Mouse (Mus musculus) cerebellum, adult 2 months (tissue): ENCODE data around the gene Mtmr10. TPM values are rescaled to one million over a fixed set of nuclear protein-coding genes. Genes with fewer than 3 reads are reported as not detected.

Source experiments
- DNase-seq, 2 experiments: peaks; one replicate each; pipeline ENCODE4 v3.0.0; 2021
- H3K27ac ChIP-seq: fragments of 200-500 bp; 2 replicates; pipeline ENCODE4 v1.5.1; 2012; ENCODE audit warnings: low read length, control low read depth, inconsistent platforms; ENCODE audit not compliant: insufficient read depth
- H3K27me3 ChIP-seq: fragments of 200-500 bp; 2 replicates; pipeline ENCODE4 v1.6.1; 2012; ENCODE audit warnings: inconsistent platforms, mild to moderate bottlenecking, low read length, moderate library complexity; ENCODE audit not compliant: control insufficient read depth, insufficient read depth
- H3K4me1 ChIP-seq: fragments of 200-500 bp; 2 replicates; pipeline ENCODE4 v1.6.1; 2011; ENCODE audit warnings: low read length; ENCODE audit not compliant: control insufficient read depth, insufficient read depth
- H3K4me3 ChIP-seq: fragments of 200-500 bp; replicated peaks from 2 replicates; pipeline ENCODE3; 2011; ENCODE audit warnings: mild to moderate bottlenecking, low read depth, low read length, control low read depth; ENCODE audit not compliant: insufficient read depth
- CTCF ChIP-seq: fragments of 200-500 bp; IDR thresholded peaks from 2 replicates; pipeline ENCODE4 v1.5.1; 2011; ENCODE audit warnings: low read depth, mild to moderate bottlenecking, control low read depth, low read length, moderate library complexity, borderline replicate concordance; ENCODE audit not compliant: insufficient read depth
- POLR2A ChIP-seq: fragments of 200-500 bp; IDR thresholded peaks from 2 replicates; pipeline ENCODE4 v1.6.1; 2011; ENCODE audit warnings: low read length, control low read depth, borderline replicate concordance; ENCODE audit not compliant: insufficient read depth
- WGBS: fragments of 180-500 bp; shearing (Covaris S2); methylation state at CpG from one replicate; pipeline ENCODE4 v1.1.7; 2018; 5-methylcytosine and 5-hydroxymethylcytosine counted together
- polyA plus RNA-seq: library from polyadenylated mRNA; depleted of rRNA; stranded (reverse); fragments of >200 nt; gene quantifications from 2 replicates; pipeline ENCODE4 v1.2.3, GENCODE M21; 2012; rRNA removed

Gene Mtmr10
- 15.4 and 16.5 TPM in 2 replicates for polyA plus RNA-seq

DNA sequence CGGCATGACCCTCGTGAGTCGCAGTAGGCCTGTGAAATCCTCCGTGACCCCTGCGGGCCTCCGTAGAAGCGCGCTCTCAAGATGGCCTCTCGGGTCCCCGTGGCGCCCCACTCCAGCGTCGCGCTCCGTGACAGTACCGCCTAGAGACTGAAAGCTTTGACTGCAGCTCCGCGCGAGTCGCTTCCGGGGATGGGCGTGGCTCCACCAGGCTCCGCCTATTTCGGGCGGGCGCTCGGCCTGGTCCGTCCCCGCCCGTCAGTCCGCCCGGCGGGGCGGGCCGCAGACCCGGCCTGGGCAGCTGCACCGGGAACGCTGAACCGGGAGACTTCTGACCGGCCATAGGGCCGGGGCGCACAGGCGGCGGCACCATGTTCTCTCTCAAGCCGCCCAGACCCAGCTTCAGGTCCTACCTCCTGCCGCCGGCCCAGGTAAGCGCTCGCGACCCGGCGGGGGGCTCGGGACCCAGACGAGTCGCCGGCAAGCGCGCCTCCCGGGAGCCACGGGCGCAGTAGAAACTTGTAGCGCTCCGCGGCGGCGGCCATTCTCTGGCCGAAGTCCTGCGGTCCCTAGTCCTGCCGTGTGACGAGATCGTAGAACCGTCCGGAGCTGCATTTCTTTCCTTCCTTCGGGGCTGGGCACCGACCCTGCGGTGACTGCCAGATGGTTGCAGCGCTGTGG, at the start of gene Mtmr10:
Gene Mtmr10, plus strand, starts transcription at position 240 of the 678 bp plus-strand sequence.
- WGBS: under 1% methylated on average over 77 of the region's 77 CpGs
- Histone ChIP-seq H3K27ac (peak within 1 kb of the TSS; percentile 44), H3K27me3 (no peaks in the 10 kb centered on the region), H3K4me3 (peak within 1 kb of the TSS; percentile 78), H3K4me1 (peaks cover 14% of the 10 kb centered on the region)
- DNase-seq: peak; percentile 98
- TF ChIP-seq CTCF: peak; percentile 26; the same call in 1 of the 2 replicates
- TF ChIP-seq POLR2A: peak; percentile 51; the same call in 1 of the 2 replicates

- Histone ChIP-seq H3K27ac (no peak overlapping the region), H3K4me1 (no peaks in the 10 kb centered on the region), H3K4me3 (no peak overlapping the region), H3K27me3 (no peaks in the 10 kb centered on the region)
- DNase-seq: no peak
- TF ChIP-seq POLR2A (no peak), CTCF (no peak)
- 81% methylated on average over 8 of the region's 8 CpGs for WGBS
These were observed 49.7 kb upstream of the Mtmr10 start for GRCm38 (mm10) chr7:64237747-64238146.

DNA sequence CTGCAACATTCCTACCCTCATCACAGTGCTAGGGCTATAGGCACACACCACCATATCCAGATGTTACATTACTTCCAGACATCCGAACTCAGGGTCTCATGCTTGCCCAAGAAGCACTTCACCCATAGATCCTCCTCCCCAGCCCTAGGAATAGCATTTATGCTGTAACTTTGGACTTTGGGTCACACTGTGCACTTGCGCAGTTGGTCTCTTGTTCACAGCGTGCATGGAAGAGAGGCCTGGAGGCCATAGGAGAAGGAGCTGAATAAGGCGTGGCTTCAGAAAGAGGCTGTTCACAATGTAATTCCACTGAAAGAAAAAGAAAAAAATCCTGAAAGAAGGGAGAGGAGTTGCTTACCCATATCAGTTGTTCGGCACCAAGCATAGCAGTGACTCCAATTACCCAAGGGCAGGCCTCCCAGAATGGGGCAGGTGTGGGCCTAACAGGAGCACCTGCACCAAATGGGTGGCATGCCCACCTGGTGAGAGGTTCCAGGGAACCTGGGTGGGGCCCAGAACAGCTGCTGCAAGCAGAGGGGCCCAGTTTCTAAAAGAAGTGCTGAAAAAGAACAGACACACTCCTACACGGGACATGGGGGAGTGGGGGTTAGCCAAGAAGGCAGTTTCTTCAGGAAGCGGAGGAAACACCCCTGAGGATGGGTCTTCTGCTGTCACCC, 48.9 kb upstream of the Mtmr10 start:
- 94% methylated on average over 7 of the region's 7 CpGs for WGBS
- TF ChIP-seq POLR2A (no peak), CTCF (no peak)

DNA sequence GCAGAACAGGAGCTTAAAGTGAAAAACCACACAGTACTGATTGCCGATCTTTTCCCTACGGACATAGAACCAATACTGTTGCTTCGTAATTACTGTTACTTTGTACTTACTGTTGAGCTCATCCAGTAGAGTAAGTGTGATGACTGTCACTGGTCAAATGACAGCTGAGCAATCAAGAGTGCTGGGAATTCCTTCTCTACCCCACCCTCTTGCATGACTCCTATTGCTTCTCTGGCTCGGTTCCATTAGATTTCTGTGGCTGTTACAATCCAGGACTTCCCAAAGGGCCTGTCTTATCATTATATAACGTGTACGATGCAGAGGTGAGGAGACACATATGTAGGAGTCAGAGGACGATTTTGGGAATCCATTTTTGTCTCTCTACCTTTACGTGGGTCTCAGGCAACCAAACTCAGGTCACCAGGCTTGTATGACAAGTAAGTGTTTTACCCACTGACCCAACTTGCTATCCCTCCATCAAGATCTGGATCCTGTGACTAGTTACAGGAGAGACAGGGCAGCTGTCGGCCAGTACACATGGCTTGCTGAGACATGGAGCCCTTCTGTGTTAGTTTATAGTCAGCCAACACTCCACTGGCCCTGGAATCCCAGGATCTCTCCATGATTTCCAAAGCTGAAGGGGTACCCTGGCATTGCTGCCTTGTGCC, 48.2 kb upstream of the Mtmr10 start:
- TF ChIP-seq CTCF: no peak
- TF ChIP-seq POLR2A: no peak
- WGBS: 67% methylated on average over 9 of the region's 9 CpGs

More for the DNA sequence above, 48.9 kb upstream of the Mtmr10 start:
- H3K4me3 ChIP-seq: no peak overlapping the region
- DNase-seq: no peak
- H3K27ac ChIP-seq: no peak overlapping the region
- no peaks in the 10 kb centered on the region for H3K4me1 ChIP-seq
- no peaks in the 10 kb centered on the region for H3K27me3 ChIP-seq

GRCm38 (mm10) chr7:64239806-64240315, 47.6 kb upstream of the Mtmr10 start:
- Histone ChIP-seq H3K27me3 (no peaks in the 10 kb centered on the region), H3K4me1 (no peaks in the 10 kb centered on the region), H3K27ac (no peak overlapping the region), H3K4me3 (no peak overlapping the region)
- WGBS: 18% methylated on average over 4 of the region's 4 CpGs
- TF ChIP-seq CTCF (no peak), POLR2A (no peak)
- peak in 1 of 2 experiments; percentile 47 for DNase-seq

More for the DNA sequence above, 48.2 kb upstream of the Mtmr10 start:
- no peak overlapping the region for H3K4me3 ChIP-seq
- DNase-seq: no peak
- no peaks in the 10 kb centered on the region for H3K27me3 ChIP-seq
- no peak overlapping the region for H3K27ac ChIP-seq
- H3K4me1 ChIP-seq: no peaks in the 10 kb centered on the region

DNA sequence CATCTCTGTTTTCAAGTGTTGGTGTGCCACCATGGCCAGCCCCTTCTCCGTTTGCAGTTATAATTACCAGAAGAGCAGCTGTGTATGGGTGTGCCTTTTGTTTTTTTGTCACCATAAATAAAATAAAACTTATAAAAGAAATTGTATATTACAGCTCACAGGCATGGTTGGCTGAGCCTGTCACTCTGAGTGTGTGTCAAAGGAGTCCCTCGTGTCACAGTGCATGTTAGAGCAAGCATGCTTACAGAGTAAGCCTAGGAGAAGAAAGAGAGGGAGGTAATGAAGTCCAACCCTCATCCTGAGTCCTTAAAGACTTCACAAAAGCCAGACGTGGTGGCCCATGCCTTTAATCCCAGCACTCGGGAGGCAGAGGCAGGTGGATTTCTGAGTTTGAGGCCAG, 45.0 kb upstream of the Mtmr10 start:
- no peak overlapping the region for H3K27ac ChIP-seq
- no peak overlapping the region for H3K4me3 ChIP-seq
- no peak for TF ChIP-seq POLR2A
- TF ChIP-seq CTCF: no peak
- no peaks in the 10 kb centered on the region for H3K4me1 ChIP-seq
- H3K27me3 ChIP-seq: no peaks in the 10 kb centered on the region
- WGBS: 72% methylated on average over 4 of the region's 4 CpGs
- DNase-seq: no peak

DNA sequence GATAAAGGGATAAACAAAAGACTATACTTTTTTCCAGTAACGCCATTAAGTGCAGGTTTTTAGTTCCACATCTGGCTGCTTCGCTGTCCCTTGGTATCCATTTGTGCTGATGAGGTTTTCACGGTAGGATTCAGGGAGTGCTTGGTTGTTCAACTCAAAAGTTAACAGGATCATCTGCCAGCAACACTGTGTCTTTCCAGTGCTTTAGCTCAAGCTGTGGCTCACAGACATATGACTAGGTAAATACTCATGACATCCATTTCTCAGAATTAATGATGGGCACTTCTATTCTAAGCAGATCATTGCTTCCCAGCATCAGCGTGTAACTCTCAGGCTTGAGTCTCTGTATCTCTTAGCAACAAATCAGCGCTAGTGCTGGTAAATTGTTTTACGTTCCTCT, 43.1 kb upstream of the Mtmr10 start:
- TF ChIP-seq POLR2A (no peak), CTCF (no peak)
- H3K4me3 ChIP-seq: no peak overlapping the region
- WGBS: 90% methylated on average over 6 of the region's 6 CpGs
- H3K27me3 ChIP-seq: no peaks in the 10 kb centered on the region
- no peaks in the 10 kb centered on the region for H3K4me1 ChIP-seq
- no peak overlapping the region for H3K27ac ChIP-seq
- no peak for DNase-seq
